Mouse (Mus musculus): ENCODE data around the gene Serpine2.

DNA sequence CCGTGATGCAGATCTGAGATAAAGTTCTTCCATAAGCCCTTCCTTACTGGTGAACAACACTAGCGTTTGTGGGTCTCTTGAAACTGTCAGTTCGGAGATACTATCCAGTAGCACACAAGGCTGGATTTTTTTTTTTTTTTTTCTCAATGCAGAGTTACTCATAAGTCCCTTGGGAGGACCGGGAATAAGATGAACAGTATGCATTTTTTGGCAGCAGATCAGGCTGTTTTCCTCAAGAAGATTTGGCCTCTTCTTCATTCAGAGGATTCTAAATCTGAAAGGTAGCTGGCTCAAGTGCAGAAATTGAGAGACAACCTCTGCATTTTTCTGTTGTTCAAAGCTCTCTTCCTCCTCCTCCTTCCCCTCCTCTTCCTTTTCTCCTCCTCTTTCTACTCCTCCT lies 46.8 kb upstream of the Serpine2 start:
- TF ChIP-seq CTCF (IDR thresholded peaks at IDR 0.05; ENCODE audit: control insufficient read depth, insufficient read depth, insufficient replicate concordance, low read depth, low read length) (no peak), POLR2A (IDR thresholded peaks at IDR 0.05; ENCODE audit: control insufficient read depth, low read depth, low read length) (no peak)

All from testis, adult 2 months (tissue).